Mouse (Mus musculus) kidney, adult 2 months (tissue): ENCODE results near the gene A26c2. TPM values are rescaled to one million over a fixed set of nuclear protein-coding genes. Genes with fewer than 3 reads are reported as not detected.

Experiments
- DNase-seq: peaks from one replicate; pipeline ENCODE4 v3.0.0; 2021
- H3K27ac ChIP-seq: fragments of 200-500 bp; 2 replicates; pipeline ENCODE4 v1.5.1; 2012; ENCODE audit warnings: low read depth, low read length, control low read depth, inconsistent platforms; ENCODE audit not compliant: insufficient read depth
- H3K27me3 ChIP-seq: fragments of 200-500 bp; replicated peaks from 2 replicates; pipeline ENCODE4 v1.6.1; 2012; ENCODE audit warnings: mild to moderate bottlenecking, moderate library complexity, low read length, inconsistent platforms; ENCODE audit not compliant: control insufficient read depth, insufficient read depth
- H3K36me3 ChIP-seq: fragments of 200-500 bp; 2 replicates; pipeline ENCODE4 v1.6.1; 2012; ENCODE audit warnings: mild to moderate bottlenecking, moderate library complexity, low read length, inconsistent platforms; ENCODE audit not compliant: control insufficient read depth, insufficient read depth
- H3K4me1 ChIP-seq: fragments of 200-500 bp; 2 replicates; pipeline ENCODE4 v1.6.1; 2011; ENCODE audit warnings: low read length; ENCODE audit not compliant: control insufficient read depth, insufficient read depth
- H3K4me3 ChIP-seq: fragments of 200-500 bp; 2 replicates; pipeline ENCODE4 v1.5.1; 2011; ENCODE audit warnings: mild to moderate bottlenecking, low read depth, low read length, control low read depth; ENCODE audit not compliant: insufficient read depth
- CTCF ChIP-seq: fragments of 200-500 bp; conservative IDR thresholded peaks from 2 replicates; pipeline ENCODE4 v1.5.1; 2011; ENCODE audit warnings: low read depth, mild to moderate bottlenecking, control low read depth, low read length, moderate library complexity, mixed read lengths; ENCODE audit not compliant: insufficient read depth, insufficient read length
- POLR2A ChIP-seq: fragments of 200-500 bp; IDR thresholded peaks from one replicate; pipeline ENCODE4 v1.6.1; 2011; ENCODE audit warnings: low read depth, low read length, control low read depth
- WGBS: fragments of 180-500 bp; shearing (Covaris S2); methylation state at CpG from one replicate; pipeline ENCODE4 v1.1.7; 2018; 5-methylcytosine and 5-hydroxymethylcytosine counted together
- polyA plus RNA-seq: library from polyadenylated mRNA; depleted of rRNA; stranded (reverse); fragments of >200 nt; gene quantifications from 2 replicates; pipeline ENCODE4 v1.2.3, GENCODE M21; 2012; rRNA removed

Gene A26c2
- not detected in 2 replicates for polyA plus RNA-seq

DNA sequence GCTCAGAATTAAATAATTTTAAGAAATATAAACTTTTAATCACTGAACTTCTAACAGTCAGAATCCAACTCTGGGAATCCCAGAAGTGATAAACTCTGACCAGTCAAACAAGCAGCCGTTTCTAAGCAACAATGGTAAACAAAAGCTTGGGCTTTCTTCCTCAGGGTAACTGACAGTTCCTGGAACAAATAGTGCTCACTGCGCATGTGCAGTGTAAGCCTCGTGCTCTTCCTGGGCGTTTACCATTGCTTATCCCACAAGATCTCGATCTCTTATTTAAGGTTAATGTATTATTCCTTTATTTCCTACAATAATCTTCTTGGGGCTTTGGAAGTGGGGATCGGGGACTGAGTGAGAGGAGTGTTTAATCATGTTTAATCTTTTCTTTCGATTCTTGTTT is at the start of gene A26c2:
Gene A26c2 (minus strand): TSS at position 101 of the 400 bp plus-strand sequence.
- Histone ChIP-seq H3K4me1 (no peaks in the 10 kb centered on the region), H3K27ac (no peak within 1 kb of the TSS), H3K27me3 (no peaks in the 10 kb centered on the region), H3K4me3 (no peak within 1 kb of the TSS), H3K36me3 (no peaks in the 10 kb centered on the region)
- TF ChIP-seq POLR2A (no peak), CTCF (no peak)
- 75% methylated on average over 7 of the region's 7 CpGs for WGBS
- no peak for DNase-seq

GRCm38 (mm10) chr7:62851471-62851870 is 28.0 kb upstream of the A26c2 start:
- Histone ChIP-seq H3K36me3 (no peaks in the 10 kb centered on the region), H3K4me1 (no peaks in the 10 kb centered on the region), H3K27me3 (no peaks in the 10 kb centered on the region), H3K27ac (no peak overlapping the region), H3K4me3 (no peak overlapping the region)
- TF ChIP-seq CTCF (no peak), POLR2A (no peak)
- no peak for DNase-seq
